Mouse (Mus musculus): ENCODE measurements around the gene Cyfip2. TPM values are rescaled to one million over a fixed set of nuclear protein-coding genes. Genes with fewer than 3 reads are reported as not detected.

The Cyfip2 gene
- total RNA-seq, 2 experiments from 2014 or later = 2.3 to 10.1 TPM

DNA sequence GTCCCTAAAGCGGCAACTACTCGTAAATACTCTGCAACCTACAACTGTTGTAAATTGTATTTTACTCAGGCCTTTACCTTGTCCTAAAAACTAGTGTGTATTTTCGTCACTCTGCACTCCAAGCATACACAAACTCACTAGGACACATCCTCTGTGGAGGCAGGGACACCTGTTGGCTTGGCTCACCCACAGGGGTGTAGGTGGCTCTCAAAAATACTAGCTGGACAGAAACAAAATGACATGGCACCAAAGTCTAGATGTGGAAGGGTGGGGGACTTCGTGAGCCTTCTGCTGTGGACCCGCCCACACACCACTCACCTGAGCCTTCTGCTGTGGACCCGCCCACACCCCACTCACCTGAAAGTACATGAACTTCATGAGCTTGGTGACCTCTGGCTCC is 28.9 kb downstream of the Cyfip2 start:
- intact Hi-C loops (cut with DNase I) = no loop called here
- no peak for DNase-seq
- H3K4me3 ChIP-seq = no peak overlapping the region
- no peak overlapping the region for H3K27ac ChIP-seq
- no peak for TF ChIP-seq CTCF (IDR thresholded peaks at IDR 0.05)

DNA sequence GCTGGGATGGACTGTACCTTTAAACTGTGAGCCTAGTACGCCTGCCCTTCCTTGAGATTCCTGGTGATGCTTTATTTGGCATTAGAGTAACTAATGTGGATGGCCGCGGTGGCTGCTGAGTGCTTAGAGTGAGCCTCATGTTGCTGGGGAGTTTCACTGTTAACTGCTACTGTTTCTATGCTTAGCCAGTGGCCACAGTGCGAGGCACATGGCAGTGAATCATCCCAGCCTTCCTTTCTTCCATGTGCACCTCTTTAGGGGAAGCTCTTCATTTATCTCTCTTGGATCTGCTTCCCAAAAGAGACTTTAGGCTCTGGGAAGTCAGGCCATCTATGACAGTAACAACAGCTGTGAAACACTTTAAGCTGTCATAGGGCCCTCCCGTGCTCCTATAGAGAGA is 30.0 kb downstream of the Cyfip2 start:
- intact Hi-C loops (cut with DNase I) = no loop called here
- Histone ChIP-seq H3K27ac (no peak overlapping the region), H3K4me3 (no peak overlapping the region)
- TF ChIP-seq CTCF (IDR thresholded peaks at IDR 0.05) = no peak
- no peak for DNase-seq

- DNase-seq = no peak
- no peak overlapping the region for H3K4me3 ChIP-seq
- TF ChIP-seq CTCF (IDR thresholded peaks at IDR 0.05) = no peak
- no peak overlapping the region for H3K27ac ChIP-seq
- intact Hi-C loops (cut with DNase I) = no loop called here
Measured at GRCm38 (mm10) chr11:46278709-46279108, 34.0 kb downstream of the Cyfip2 start.

GRCm38 (mm10) chr11:46278140-46278539 is 34.5 kb downstream of the Cyfip2 start:
- Histone ChIP-seq H3K27ac (no peak overlapping the region), H3K4me3 (no peak overlapping the region)
- no peak for DNase-seq
- TF ChIP-seq CTCF (IDR thresholded peaks at IDR 0.05) = no peak
- intact Hi-C loops (cut with DNase I) = no loop called here

DNA sequence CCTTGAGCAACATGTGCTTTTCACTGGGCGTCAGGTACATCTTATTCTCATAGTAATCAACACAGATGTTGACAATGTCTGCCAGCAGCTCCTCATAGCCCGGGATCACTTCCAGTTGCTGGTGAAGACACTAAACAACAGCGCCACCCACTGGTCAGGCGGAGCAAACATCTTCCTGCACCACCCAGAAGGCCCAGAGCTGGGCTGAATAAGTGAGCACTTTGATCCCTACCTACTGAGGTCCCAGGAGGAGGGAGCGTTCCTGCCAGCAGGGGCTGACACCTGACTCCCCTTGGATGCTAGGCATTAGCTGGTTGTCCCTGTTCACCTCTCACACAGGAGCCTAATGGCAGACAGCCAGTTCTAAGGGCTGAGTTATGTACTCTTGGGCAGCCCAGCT is 35.9 kb downstream of the Cyfip2 start:
- peak; percentile 40; the same call in 1 of the 2 replicates for TF ChIP-seq CTCF (IDR thresholded peaks at IDR 0.05)
- DNase-seq = no peak
- intact Hi-C loops (cut with DNase I) = no loop called here
- Histone ChIP-seq H3K27ac (no peak overlapping the region), H3K4me3 (no peak overlapping the region)

DNA sequence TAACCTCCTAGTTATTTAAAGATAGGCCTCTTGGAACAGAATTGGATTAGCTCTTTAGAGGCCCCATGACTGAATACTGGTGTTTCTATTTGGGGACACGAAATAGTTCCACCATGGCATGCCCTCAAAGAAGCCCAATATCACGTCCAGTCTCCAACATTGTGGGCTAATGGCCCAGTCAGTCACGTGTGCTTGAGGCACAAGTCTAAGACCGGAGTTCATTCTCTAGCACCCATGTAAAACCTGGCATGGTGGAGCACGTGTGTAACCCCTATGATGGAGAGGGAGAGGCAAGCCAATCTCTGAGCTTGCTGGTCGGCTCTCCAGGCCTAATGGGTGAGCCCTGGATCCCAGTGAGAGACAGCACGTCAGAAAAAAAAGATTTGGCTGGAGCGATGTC is 36.5 kb downstream of the Cyfip2 start:
- no peak for TF ChIP-seq CTCF (IDR thresholded peaks at IDR 0.05)
- no peak overlapping the region for H3K27ac ChIP-seq
- intact Hi-C loops (cut with DNase I) = no loop called here

DNA sequence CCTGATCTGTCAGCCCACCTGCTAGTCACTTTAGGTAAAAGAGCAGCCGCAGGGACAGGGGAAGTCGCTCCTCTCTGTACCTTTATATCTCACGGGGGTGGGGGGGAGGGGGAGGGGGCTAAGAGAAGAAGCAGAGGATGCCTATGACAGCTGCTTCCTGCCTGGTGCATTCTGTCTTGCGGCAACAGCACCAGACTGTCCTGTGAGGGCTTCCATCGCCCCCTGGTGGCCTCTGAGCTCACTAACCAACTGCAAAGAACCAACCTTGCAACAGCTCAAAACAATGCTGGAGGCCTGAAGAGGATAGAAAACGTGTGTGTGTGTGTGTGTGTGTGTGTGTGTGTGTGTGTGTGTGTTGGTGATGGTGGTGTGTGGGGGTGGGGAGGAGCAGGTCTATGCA is 37.4 kb downstream of the Cyfip2 start:
- Histone ChIP-seq H3K27ac (no peak overlapping the region), H3K4me3 (no peak overlapping the region)
- TF ChIP-seq CTCF (IDR thresholded peaks at IDR 0.05) = peak; percentile 66
- peak; percentile 74 for DNase-seq
- intact Hi-C loops (cut with DNase I) = no loop called here

More for the DNA sequence above, 36.5 kb downstream of the Cyfip2 start:
- H3K4me3 ChIP-seq = no peak overlapping the region
- DNase-seq = no peak

- no peak for DNase-seq
- intact Hi-C loops (cut with DNase I) = no loop called here
- H3K27ac ChIP-seq = no peak overlapping the region
- H3K4me3 ChIP-seq = no peak overlapping the region
- no peak for TF ChIP-seq CTCF (IDR thresholded peaks at IDR 0.05)
Measured at GRCm38 (mm10) chr11:46273969-46274368, 38.7 kb downstream of the Cyfip2 start.

DNA sequence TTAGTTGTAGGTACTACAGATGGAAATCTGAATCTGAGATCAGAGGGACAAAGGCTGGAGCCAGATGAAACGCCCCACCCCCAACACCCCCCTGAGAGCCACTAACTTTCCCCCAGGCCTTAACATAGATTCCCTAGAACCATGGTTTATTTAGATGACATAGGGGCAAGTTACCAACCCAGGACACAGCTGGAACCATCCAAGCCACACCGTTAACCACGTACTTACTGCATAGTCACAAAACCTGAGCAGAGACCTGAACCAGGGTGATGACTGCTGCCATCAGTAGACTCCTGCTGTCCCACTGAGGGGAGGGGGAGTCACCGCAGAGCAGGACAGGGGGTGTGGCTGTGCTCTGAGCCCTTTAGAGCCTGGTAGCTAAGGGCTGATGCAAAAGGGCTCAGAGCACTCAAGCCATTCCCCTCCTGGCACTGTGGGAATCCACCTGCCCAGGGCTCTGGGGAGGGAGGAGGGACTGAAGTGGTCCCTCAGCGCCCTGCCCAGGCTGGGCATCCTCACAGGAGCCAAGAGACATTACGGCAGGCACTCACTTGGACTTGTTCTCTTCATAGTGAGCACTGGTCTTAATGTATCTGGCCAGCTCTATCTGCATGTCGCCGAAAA is 40.5 kb downstream of the Cyfip2 start:
- no peak overlapping the region for H3K4me3 ChIP-seq
- TF ChIP-seq CTCF (IDR thresholded peaks at IDR 0.05) = no peak
- intact Hi-C loops (cut with DNase I) = no loop called here
- DNase-seq = no peak
- H3K27ac ChIP-seq = no peak overlapping the region

DNA sequence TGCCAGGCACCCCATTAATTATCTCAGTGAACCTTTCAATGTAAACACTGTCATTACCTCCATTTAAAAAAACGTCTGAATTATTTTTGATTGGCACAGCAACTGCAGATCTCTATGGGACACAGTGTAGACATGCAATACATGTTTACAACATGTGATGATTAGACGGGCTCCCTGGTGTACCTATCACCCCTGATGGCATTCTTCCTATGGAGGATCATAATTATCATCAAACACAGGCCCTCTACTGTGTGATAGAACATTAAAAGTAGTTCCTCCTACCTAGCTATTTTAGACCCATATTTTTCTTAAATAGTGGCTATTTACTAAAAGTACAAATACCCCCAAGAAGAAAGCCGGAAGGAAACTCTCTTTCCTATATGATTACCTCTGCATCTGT is 42.8 kb downstream of the Cyfip2 start:
- intact Hi-C loops (cut with DNase I) = loop anchor here (2.0 kb wide), 1 partner anchor 161 kb away; no protein-coding TSS in a partner anchor
- no peak overlapping the region for H3K4me3 ChIP-seq
- TF ChIP-seq CTCF (IDR thresholded peaks at IDR 0.05) = no peak
- DNase-seq = no peak
- no peak overlapping the region for H3K27ac ChIP-seq

DNA sequence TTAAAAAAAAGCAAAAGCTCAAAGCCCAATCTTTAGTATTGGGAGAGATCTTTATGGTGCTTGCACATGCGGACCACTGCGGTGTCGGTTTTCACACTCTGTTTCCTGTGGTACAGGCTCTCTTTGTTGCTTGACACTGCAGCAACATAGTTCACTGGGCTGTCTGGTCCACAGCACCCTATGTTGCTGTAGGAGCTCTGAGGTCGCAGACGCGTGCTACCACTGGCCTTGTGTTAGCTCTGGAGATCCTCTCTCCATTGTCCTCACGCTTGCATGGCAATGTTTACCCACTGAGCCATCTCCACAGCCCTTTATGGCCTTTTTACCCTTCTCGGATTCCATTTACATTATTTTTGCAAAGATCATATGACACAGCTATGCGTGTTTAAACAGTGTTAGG is 43.3 kb downstream of the Cyfip2 start:
- no peak for TF ChIP-seq CTCF (IDR thresholded peaks at IDR 0.05)
- intact Hi-C loops (cut with DNase I) = loop anchor here (2.0 kb wide), 1 partner anchor 161 kb away; no protein-coding TSS in a partner anchor
- H3K4me3 ChIP-seq = no peak overlapping the region
- no peak overlapping the region for H3K27ac ChIP-seq
- no peak for DNase-seq

GRCm38 (mm10) chr11:46268991-46269390 is 43.7 kb downstream of the Cyfip2 start:
- Histone ChIP-seq H3K4me3 (no peak overlapping the region), H3K27ac (no peak overlapping the region)
- intact Hi-C loops (cut with DNase I) = loop anchor here (2.0 kb wide), 1 partner anchor 162 kb away; no protein-coding TSS in a partner anchor
- no peak for DNase-seq
- TF ChIP-seq CTCF (IDR thresholded peaks at IDR 0.05) = peak; percentile 76

DNA sequence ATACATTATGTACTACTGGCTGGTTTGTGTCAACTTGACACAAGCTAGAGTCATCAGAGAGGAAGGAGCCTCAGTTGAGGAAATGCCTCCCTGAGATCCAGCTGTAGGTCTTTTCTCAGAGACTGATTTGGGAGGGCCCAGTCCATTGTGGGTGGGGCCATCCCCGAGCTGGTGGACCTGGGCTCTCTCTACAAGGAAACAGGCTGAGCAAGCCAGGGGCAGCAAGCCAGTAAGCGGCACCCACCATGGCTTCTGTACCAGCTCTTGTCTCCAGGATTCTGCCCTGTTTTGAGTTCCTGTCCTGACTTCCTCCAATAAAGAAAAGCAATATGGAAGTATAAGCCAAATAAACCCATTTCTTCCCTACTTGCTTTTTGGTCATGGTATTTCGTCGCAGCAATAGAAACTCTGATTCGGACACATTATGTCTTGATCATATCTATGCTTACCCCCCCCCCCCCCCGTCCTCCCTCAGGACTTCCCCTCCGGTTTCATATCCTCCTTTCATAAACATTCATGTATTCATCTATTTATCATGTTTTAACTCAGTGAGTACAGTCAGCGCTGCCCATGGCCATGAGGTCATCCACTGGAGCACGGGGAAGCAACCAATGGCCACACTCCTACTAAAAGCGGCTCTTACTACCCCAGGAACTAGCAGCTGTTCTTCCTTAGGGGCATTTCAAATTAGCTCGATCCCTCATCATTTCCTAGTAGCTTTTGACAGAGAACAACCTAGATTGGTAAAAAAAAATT is 47.5 kb downstream of the Cyfip2 start:
- Histone ChIP-seq H3K27ac (no peak overlapping the region), H3K4me3 (no peak overlapping the region)
- TF ChIP-seq CTCF (IDR thresholded peaks at IDR 0.05) = no peak
- no peak for DNase-seq
- intact Hi-C loops (cut with DNase I) = no loop called here

Measured in gastrocnemius, adult 2 months (tissue).